Mouse (Mus musculus): ENCODE measurements around the gene Fam178b. TPM values are rescaled to one million over a fixed set of nuclear protein-coding genes. Genes with fewer than 3 reads are reported as not detected.

Fam178b gene
- polyA plus RNA-seq, 1 experiment from 2014 or later, result not detected

DNA sequence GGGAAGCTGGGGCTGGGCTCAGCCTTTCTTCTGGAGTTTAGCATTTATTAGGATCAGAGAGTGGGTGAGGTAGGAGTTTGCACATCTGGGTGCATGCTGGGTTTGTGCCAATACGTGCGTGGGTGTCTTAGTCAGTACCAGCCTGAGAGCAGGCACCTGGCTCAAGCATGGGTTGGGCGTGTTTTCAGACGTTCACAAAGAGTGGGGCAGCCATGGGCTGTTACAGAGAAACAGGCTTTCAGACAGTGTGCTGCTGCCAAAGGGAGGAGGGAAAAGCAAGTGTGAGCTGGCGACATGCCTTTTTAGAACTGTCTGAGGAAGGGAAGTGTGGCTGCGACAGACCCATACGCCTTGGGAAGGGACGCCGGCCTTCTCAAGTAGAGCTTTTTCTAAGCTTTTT lies 79.6 kb downstream of the Fam178b start:
- WGBS, result 50% methylated on average over 9 of the region's 9 CpGs
- Histone ChIP-seq H3K27me3 (ENCODE audit: control insufficient read depth, insufficient read depth, low read length) (no peaks in the 10 kb centered on the region), H3K4me1 (ENCODE audit: control insufficient read depth, insufficient read depth, low read length) (no peaks in the 10 kb centered on the region), H3K36me3 (ENCODE audit: control insufficient read depth, insufficient read depth, low read length) (no peaks in the 10 kb centered on the region), H3K9me3 (ENCODE audit: control insufficient read depth, low read length) (no peaks in the 10 kb centered on the region), H3K9ac (replicated peaks; ENCODE audit: low read depth, low read length) (no peak overlapping the region), H3K27ac (ENCODE audit: low read depth, low read length) (peak overlapping the region; percentile 22; the same call in 1 of the 2 replicates), H3K4me3 (ENCODE audit: low read depth, low read length) (no peak overlapping the region), H3K4me2 (ENCODE audit: low read depth, low read length) (no peak overlapping the region)
- no peak; the same call in 1 of the 2 replicates for ATAC-seq (ENCODE audit: low read depth)

DNA sequence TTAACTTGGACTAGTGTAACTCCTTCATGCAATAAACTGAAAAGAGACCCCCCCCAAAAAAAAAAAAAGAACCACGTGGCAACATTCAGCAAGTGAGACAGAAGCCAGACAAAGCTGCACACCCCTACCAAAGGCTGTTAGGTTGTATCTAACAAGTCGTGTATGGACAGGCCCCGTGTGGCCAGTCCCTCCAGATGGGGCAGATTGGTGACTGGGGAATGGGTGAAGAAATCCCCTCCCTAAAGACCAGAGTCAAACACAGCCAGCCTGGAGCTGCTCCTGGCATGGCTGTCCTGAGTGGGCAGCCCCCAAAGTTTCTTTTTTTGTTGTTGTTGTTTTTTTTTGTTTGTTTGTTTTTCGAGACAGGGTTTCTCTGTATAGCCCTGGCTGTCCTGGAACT lies 80.7 kb downstream of the Fam178b start:
- Histone ChIP-seq H3K9me3 (ENCODE audit: control insufficient read depth, low read length) (no peaks in the 10 kb centered on the region), H3K27me3 (ENCODE audit: control insufficient read depth, insufficient read depth, low read length) (no peaks in the 10 kb centered on the region), H3K4me3 (ENCODE audit: low read depth, low read length) (no peak overlapping the region), H3K36me3 (ENCODE audit: control insufficient read depth, insufficient read depth, low read length) (no peaks in the 10 kb centered on the region), H3K4me2 (ENCODE audit: low read depth, low read length) (no peak overlapping the region), H3K4me1 (ENCODE audit: control insufficient read depth, insufficient read depth, low read length) (no peaks in the 10 kb centered on the region), H3K27ac (ENCODE audit: low read depth, low read length) (no peak overlapping the region), H3K9ac (replicated peaks; ENCODE audit: low read depth, low read length) (no peak overlapping the region)
- ATAC-seq (ENCODE audit: low read depth), result no peak
- 75% methylated on average over 4 of the region's 4 CpGs for WGBS

DNA sequence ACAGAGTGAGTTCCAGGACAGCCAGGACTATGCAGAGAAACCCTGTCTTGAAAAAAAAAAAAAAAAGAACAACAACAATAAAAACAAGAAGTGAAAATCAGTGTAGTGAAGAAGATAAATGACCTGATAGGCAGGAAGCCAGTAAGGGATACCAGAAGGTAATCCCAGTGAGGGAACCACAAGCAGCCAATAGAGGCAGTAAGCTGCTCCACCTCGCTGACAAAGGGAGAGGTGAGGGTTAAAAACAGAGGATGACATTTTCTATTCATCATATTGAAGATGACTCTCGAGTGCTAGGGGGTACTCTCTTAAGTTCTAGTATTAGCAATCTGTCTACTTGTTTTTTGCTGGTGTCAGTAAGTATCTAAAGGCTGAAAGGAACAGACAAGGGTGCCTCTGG lies 84.6 kb downstream of the Fam178b start:
- Histone ChIP-seq H3K27ac (ENCODE audit: low read depth, low read length) (no peak overlapping the region), H3K4me1 (ENCODE audit: control insufficient read depth, insufficient read depth, low read length) (0 out of 2 replicates have a peak, but pooled peaks cover 4% of the 10 kb centered on the region), H3K9ac (replicated peaks; ENCODE audit: low read depth, low read length) (no peak overlapping the region), H3K36me3 (ENCODE audit: control insufficient read depth, insufficient read depth, low read length) (no peaks in the 10 kb centered on the region), H3K9me3 (ENCODE audit: control insufficient read depth, low read length) (no peaks in the 10 kb centered on the region), H3K4me2 (ENCODE audit: low read depth, low read length) (no peak overlapping the region), H3K27me3 (ENCODE audit: control insufficient read depth, insufficient read depth, low read length) (no peaks in the 10 kb centered on the region), H3K4me3 (ENCODE audit: low read depth, low read length) (no peak overlapping the region)
- no peak for ATAC-seq (ENCODE audit: low read depth)
- 69% methylated on average over 2 of the region's 2 CpGs for WGBS

DNA sequence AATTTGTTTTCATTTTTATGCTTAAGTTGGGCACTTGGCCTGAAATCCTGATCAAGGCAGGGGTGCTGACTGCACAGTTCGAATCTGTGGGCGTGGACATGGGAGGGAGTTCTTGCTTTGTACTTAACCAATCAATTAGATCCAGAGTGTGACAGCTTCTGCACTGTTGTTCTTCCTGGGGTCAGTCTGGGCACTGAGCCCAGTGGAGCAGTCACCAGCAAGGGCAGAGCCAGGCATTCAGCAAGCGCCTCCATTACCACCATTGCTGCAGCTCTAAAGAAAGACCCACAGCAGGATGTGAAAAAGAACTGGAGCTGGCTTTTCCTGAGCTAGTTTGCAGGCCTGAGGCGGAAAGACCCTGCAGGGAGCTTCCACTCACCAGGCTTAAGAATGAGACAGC lies 86.9 kb downstream of the Fam178b start:
- H3K9ac ChIP-seq (replicated peaks; ENCODE audit: low read depth, low read length), result no peak overlapping the region
- WGBS, result 5% methylated on average over 4 of the region's 4 CpGs
- peak; percentile 89 for ATAC-seq (ENCODE audit: low read depth)
- 0 out of 2 replicates have a peak, but pooled peaks cover 4% of the 10 kb centered on the region for H3K4me1 ChIP-seq (ENCODE audit: control insufficient read depth, insufficient read depth, low read length)
- no peak overlapping the region for H3K4me2 ChIP-seq (ENCODE audit: low read depth, low read length)
- H3K9me3 ChIP-seq (ENCODE audit: control insufficient read depth, low read length), result no peaks in the 10 kb centered on the region
- H3K27me3 ChIP-seq (ENCODE audit: control insufficient read depth, insufficient read depth, low read length), result no peaks in the 10 kb centered on the region
- no peaks in the 10 kb centered on the region for H3K36me3 ChIP-seq (ENCODE audit: control insufficient read depth, insufficient read depth, low read length)
- H3K4me3 ChIP-seq (ENCODE audit: low read depth, low read length), result no peak overlapping the region
- no peak overlapping the region for H3K27ac ChIP-seq (ENCODE audit: low read depth, low read length)

DNA sequence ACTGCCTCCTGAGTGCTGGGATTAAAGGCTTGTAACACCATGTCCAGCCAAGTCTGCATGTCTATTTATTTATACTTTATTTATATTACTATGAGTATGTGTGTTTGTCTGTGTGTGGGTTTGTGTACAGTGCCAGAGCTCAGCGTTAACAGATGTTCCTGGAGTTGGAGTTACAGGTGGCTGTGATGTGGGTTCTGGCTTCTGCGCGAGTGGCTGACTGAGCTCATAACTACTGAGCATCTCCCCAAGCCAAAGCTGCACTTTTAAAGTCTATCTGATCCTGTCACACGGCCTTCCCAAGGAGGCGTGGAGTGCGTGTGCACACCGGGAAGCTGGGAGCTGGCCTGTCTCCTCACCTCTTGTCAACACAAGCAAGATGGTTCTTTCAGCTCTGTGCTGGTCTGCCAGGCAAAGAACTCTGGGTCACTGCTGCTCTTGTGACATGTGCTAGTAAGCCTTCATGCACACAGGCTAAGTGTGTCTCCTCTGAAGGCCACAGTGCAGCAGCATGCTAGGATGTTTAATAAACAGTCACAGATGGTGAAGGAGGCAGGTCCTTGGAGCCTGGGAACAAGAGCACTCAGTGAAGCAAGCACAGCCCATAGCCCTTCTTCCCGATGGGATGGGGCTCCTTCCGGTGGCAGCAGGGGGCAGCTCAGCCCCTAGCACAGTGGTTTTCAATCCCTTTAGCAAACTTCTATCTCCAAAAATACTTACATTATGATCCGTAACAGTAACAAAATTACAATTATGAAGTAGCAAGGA lies 87.6 kb downstream of the Fam178b start:
- H3K27ac ChIP-seq (ENCODE audit: low read depth, low read length), result peak overlapping the region; percentile 39; the same call in 1 of the 2 replicates
- 70% methylated on average over 10 of the region's 10 CpGs for WGBS
- H3K9me3 ChIP-seq (ENCODE audit: control insufficient read depth, low read length), result no peaks in the 10 kb centered on the region
- no peak overlapping the region for H3K4me2 ChIP-seq (ENCODE audit: low read depth, low read length)
- H3K4me1 ChIP-seq (ENCODE audit: control insufficient read depth, insufficient read depth, low read length), result 0 out of 2 replicates have a peak, but pooled peaks cover 4% of the 10 kb centered on the region
- H3K9ac ChIP-seq (replicated peaks; ENCODE audit: low read depth, low read length), result no peak overlapping the region
- H3K36me3 ChIP-seq (ENCODE audit: control insufficient read depth, insufficient read depth, low read length), result no peaks in the 10 kb centered on the region
- ATAC-seq (ENCODE audit: low read depth), result peak; percentile 50; the same call in 1 of the 2 replicates
- H3K27me3 ChIP-seq (ENCODE audit: control insufficient read depth, insufficient read depth, low read length), result no peaks in the 10 kb centered on the region
- H3K4me3 ChIP-seq (ENCODE audit: low read depth, low read length), result no peak overlapping the region

DNA sequence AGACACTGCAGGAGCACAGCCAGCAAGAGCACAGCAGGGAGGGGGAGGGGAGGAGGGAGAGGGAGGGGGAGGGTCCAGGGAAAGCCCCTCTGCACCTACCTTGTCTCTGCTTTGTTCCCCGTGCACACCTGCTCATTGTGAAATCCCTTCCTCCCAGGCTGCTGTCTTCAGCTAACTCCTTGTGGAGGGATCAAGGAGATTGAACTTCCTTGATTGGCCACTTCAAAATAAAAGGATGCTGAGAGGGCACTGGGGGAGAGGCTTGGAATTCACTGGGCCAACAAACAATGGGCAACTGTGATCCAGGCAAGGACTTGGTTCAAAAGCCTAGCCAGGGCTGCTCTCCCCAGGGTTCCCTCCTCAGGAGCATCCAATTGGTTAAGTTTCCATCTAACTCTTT lies 89.9 kb downstream of the Fam178b start:
- no peaks in the 10 kb centered on the region for H3K36me3 ChIP-seq (ENCODE audit: control insufficient read depth, insufficient read depth, low read length)
- WGBS, result 7% methylated on average over 1 of the region's 1 CpGs
- H3K9ac ChIP-seq (replicated peaks; ENCODE audit: low read depth, low read length), result no peak overlapping the region
- H3K4me2 ChIP-seq (ENCODE audit: low read depth, low read length), result no peak overlapping the region
- H3K4me1 ChIP-seq (ENCODE audit: control insufficient read depth, insufficient read depth, low read length), result peaks cover 4% of the 10 kb centered on the region; the same call in 1 of the 2 replicates
- H3K27me3 ChIP-seq (ENCODE audit: control insufficient read depth, insufficient read depth, low read length), result no peaks in the 10 kb centered on the region
- ATAC-seq (ENCODE audit: low read depth), result no peak
- H3K4me3 ChIP-seq (ENCODE audit: low read depth, low read length), result no peak overlapping the region
- no peak overlapping the region for H3K27ac ChIP-seq (ENCODE audit: low read depth, low read length)
- no peaks in the 10 kb centered on the region for H3K9me3 ChIP-seq (ENCODE audit: control insufficient read depth, low read length)

DNA sequence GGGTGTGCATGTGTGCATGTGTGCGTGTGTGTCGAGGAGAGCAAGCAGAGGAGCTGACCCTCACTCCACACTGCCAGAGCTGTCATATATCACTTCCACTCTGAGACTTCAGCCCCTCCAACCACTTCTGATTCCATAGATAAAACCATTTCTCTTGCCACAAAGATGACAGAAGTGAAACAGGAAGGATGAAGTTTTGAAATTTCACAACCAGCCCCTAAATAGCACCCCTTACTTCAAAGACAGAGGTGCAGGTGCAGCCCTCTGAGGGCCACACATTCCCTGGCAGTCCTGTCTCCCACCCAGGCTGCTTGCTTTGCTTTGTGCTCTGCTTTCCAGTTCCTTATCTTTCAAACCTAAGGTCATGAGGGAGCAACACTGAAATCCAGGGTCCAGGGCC lies 91.6 kb downstream of the Fam178b start:
- 75% methylated on average over 2 of the region's 2 CpGs for WGBS
- no peaks in the 10 kb centered on the region for H3K9me3 ChIP-seq (ENCODE audit: control insufficient read depth, low read length)
- H3K36me3 ChIP-seq (ENCODE audit: control insufficient read depth, insufficient read depth, low read length), result no peaks in the 10 kb centered on the region
- H3K4me3 ChIP-seq (ENCODE audit: low read depth, low read length), result no peak overlapping the region
- no peaks in the 10 kb centered on the region for H3K27me3 ChIP-seq (ENCODE audit: control insufficient read depth, insufficient read depth, low read length)
- no peak for ATAC-seq (ENCODE audit: low read depth)
- no peak overlapping the region for H3K4me2 ChIP-seq (ENCODE audit: low read depth, low read length)
- peaks cover 4% of the 10 kb centered on the region; the same call in 1 of the 2 replicates for H3K4me1 ChIP-seq (ENCODE audit: control insufficient read depth, insufficient read depth, low read length)
- H3K9ac ChIP-seq (replicated peaks; ENCODE audit: low read depth, low read length), result no peak overlapping the region
- H3K27ac ChIP-seq (ENCODE audit: low read depth, low read length), result no peak overlapping the region

DNA sequence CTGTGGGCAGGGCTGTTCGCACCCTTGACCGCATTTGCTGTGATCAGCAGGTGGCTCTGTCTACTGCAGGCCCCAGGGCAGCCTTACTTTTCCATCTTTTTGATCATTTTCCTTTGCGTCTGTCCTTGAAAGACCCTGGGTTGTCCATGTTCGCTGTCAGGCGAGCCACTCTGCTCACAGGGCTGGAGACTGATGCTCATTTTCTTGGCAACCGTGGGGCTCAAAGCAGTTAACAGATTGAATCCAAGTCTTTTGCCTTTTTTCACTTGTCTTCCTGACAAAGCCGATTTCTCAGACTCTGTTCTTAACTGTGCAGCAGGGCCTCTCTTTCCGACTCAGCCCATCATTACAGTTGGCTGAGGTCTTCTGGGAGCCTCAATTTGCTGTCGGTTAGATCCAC lies 92.3 kb downstream of the Fam178b start:
- 66% methylated on average over 9 of the region's 9 CpGs for WGBS
- no peak overlapping the region for H3K4me2 ChIP-seq (ENCODE audit: low read depth, low read length)
- ATAC-seq (ENCODE audit: low read depth), result no peak
- no peak overlapping the region for H3K9ac ChIP-seq (replicated peaks; ENCODE audit: low read depth, low read length)
- no peaks in the 10 kb centered on the region for H3K36me3 ChIP-seq (ENCODE audit: control insufficient read depth, insufficient read depth, low read length)
- H3K27me3 ChIP-seq (ENCODE audit: control insufficient read depth, insufficient read depth, low read length), result no peaks in the 10 kb centered on the region
- H3K27ac ChIP-seq (ENCODE audit: low read depth, low read length), result no peak overlapping the region
- no peak overlapping the region for H3K4me3 ChIP-seq (ENCODE audit: low read depth, low read length)
- H3K4me1 ChIP-seq (ENCODE audit: control insufficient read depth, insufficient read depth, low read length), result peaks cover 4% of the 10 kb centered on the region; the same call in 1 of the 2 replicates
- H3K9me3 ChIP-seq (ENCODE audit: control insufficient read depth, low read length), result no peaks in the 10 kb centered on the region

DNA sequence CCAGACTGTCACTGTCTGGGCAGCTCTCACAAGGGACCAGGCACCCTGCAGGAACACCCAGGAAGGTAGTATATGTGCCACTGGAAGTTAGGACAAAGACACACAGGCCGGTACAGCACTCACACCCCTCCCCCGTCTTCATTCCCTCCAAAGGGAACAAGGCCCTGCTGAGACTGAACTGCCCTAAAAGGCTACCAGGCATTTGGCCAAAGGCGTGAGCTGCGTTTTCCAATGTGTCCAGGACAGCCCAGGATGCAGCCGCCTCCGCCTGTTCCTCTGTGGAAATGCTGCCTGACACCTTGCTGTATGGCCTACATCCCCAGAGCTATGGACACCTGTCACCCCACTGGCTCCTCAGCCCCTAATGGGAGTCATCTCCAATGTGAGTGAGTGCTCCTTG lies 93.5 kb downstream of the Fam178b start:
- H3K27me3 ChIP-seq (ENCODE audit: control insufficient read depth, insufficient read depth, low read length), result no peaks in the 10 kb centered on the region
- H3K9me3 ChIP-seq (ENCODE audit: control insufficient read depth, low read length), result no peaks in the 10 kb centered on the region
- no peaks in the 10 kb centered on the region; the same call in 1 of the 2 replicates for H3K4me1 ChIP-seq (ENCODE audit: control insufficient read depth, insufficient read depth, low read length)
- WGBS, result 43% methylated on average over 6 of the region's 6 CpGs
- no peaks in the 10 kb centered on the region for H3K36me3 ChIP-seq (ENCODE audit: control insufficient read depth, insufficient read depth, low read length)
- H3K4me2 ChIP-seq (ENCODE audit: low read depth, low read length), result no peak overlapping the region
- H3K9ac ChIP-seq (replicated peaks; ENCODE audit: low read depth, low read length), result no peak overlapping the region
- no peak overlapping the region for H3K27ac ChIP-seq (ENCODE audit: low read depth, low read length)
- ATAC-seq (ENCODE audit: low read depth), result no peak
- no peak overlapping the region for H3K4me3 ChIP-seq (ENCODE audit: low read depth, low read length)

Data from neural tube, embryonic 14.5 days (tissue).